Mouse (Mus musculus) G1E (cell line): Measurements from ENCODE around the gene Iqcc.

Experiments
- CTCF ChIP-seq: IDR thresholded peaks from 2 replicates; pipeline ENCODE4 v1.5.1; 2012; ENCODE audit warnings: low read depth, low read length, inconsistent platforms, mixed read lengths
- POLR2AphosphoS5 ChIP-seq: IDR thresholded peaks from 2 replicates; pipeline ENCODE4 v1.6.1; 2012; ENCODE audit warnings: low read depth, low read length, inconsistent platforms; ENCODE audit not compliant: insufficient replicate concordance
- TAL1 ChIP-seq: conservative IDR thresholded peaks from 2 replicates; pipeline ENCODE4 v1.6.1; 2012; ENCODE audit warnings: low read depth, low read length, inconsistent platforms, mixed read lengths

- TF ChIP-seq CTCF (no peak), POLR2AphosphoS5 (no peak), TAL1 (no peak)
These were observed 6.1 kb upstream of the Iqcc start for GRCm38 (mm10) chr4:129625029-129625370.
